Mouse (Mus musculus) ES-E14 (cell line): ENCODE measurements around the gene Gm4302.
"Not testable (repeated sequence)": the region's sequence is repeated elsewhere in the genome, so short reads cannot be mapped to it uniquely, and the experiment has no call there.

ENCODE experiments used
- HCFC1 ChIP-seq: IDR thresholded peaks from 2 replicates; pipeline ENCODE4 v1.6.1; 2012; ENCODE audit warnings: low read length, inconsistent platforms, borderline replicate concordance; ENCODE audit not compliant: insufficient read depth
- MAFK ChIP-seq: IDR thresholded peaks from 2 replicates; pipeline ENCODE4 v1.6.1; 2014; ENCODE audit warnings: mild to moderate bottlenecking, low read depth, low read length, inconsistent platforms; ENCODE audit not compliant: insufficient read depth

DNA sequence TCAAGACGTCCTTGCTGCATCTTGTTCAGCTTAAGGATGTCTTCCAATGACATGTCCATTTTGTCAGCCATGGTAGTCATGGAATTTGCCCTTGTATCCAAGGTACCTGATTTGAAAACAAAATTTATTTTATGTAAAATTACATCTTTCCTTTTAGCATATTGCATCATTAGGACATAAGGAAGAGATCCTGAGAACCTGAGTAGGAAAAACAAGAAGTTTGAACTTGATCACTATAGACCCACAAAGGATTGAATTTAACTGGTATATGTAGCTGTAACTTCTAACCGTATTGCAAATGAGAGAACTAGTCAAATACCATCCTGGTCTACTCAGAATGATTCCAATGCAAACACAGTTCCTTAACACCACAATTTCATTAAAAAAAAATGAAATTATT lies 41.8 kb downstream of the Gm4302 start, which contains the start of gene Gm4312:
- not testable (repeated sequence) for TF ChIP-seq HCFC1, MAFK
